Mouse (Mus musculus) layer of hippocampus, adult 6 months (tissue): ENCODE measurements around the gene Gm1140. TPM values are rescaled to one million over a fixed set of nuclear protein-coding genes. Genes with fewer than 3 reads are reported as not detected.

Experiments
- long read RNA-seq, 2 experiments: library from polyadenylated mRNA; unstranded; transcript quantifications; one replicate each; pipeline ENCODE4 v2.0.0; 2019 to 2020
- polyA plus RNA-seq: library from polyadenylated mRNA; unstranded; fragments of <200 nt; fragmentation: Nextera tagmentation; gene quantifications from 2 replicates; pipeline ENCODE4 v1.2.3, GENCODE M21; 2021

Gm1140 gene
- polyA plus RNA-seq: not detected in 2 replicates
- long read RNA-seq, experiment 1: 0 reads
- long read RNA-seq, experiment 2: 0 reads

GRCm38 (mm10) chrX:67693462-67693861 lies at the start of gene Gm1140:
Gm1140 (minus strand) TSS chrX:67693562.

GRCm38 (mm10) chrX:67695398-67695797 lies 2.0 kb upstream of the Gm1140 start, which contains the start of gene Gm14692:
Gm14692 (plus strand) TSS chrX:67695698.

Other genes starting within 250 kb of the Gm1140 start
- gene Gm14692, start 2.1 kb upstream of the Gm1140 start, polyA plus RNA-seq: not detected in 2 replicates
- not detected in 2 replicates for gene 4933436I01Rik, start 227.9 kb upstream of the Gm1140 start, polyA plus RNA-seq